Mouse (Mus musculus) testis, adult 10 weeks (tissue): ENCODE measurements around the gene Arl9. TPM values are rescaled to one million over a fixed set of nuclear protein-coding genes. Genes with fewer than 3 reads are reported as not detected.

ENCODE experiments used
- polyA plus RNA-seq: library from polyadenylated mRNA; stranded (reverse); fragments of 350-450 nt; fragmentation: Illumina TruSeq; extraction: RNeasy Lipid Tissue Mini Kit (QIAGEN cat#74804); gene quantifications from one replicate; pipeline ENCODE4 v1.2.3, GENCODE M21; 2014; ENCODE audit warnings: low read depth, low replicate concordance

The Arl9 gene
- polyA plus RNA-seq = 186 TPM

DNA sequence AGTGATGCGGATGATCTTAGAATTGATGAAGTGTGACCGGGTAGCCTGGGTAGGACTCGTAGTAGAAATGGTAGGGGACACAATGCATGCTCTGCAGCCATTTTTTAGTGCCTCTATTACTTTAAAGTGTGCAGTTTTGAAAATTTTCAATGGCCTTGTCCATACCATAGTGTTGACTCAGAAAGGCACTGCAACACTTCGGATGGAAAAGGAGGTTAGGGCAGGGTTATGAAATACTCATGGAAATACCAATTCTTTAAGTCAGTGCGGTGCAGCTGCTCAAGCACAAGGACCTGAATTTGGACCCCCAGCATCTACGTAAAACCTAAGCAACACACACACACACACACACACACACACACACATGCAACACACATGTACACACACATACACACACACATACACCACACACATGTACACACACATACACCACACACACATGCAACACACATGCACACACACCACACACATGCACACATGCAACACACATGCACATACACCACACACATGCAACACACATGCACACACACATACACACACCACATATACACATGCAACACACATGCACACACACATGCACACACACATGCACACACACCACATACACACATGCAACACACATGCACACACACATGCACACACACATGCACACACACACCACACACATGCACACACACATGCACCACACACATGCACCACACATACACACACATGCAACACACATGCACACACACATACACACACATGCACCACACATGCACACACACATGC is at the start of gene Arl9:
Gene Arl9, plus strand, starts transcription at position 5 of the 771 bp plus-strand sequence.

DNA sequence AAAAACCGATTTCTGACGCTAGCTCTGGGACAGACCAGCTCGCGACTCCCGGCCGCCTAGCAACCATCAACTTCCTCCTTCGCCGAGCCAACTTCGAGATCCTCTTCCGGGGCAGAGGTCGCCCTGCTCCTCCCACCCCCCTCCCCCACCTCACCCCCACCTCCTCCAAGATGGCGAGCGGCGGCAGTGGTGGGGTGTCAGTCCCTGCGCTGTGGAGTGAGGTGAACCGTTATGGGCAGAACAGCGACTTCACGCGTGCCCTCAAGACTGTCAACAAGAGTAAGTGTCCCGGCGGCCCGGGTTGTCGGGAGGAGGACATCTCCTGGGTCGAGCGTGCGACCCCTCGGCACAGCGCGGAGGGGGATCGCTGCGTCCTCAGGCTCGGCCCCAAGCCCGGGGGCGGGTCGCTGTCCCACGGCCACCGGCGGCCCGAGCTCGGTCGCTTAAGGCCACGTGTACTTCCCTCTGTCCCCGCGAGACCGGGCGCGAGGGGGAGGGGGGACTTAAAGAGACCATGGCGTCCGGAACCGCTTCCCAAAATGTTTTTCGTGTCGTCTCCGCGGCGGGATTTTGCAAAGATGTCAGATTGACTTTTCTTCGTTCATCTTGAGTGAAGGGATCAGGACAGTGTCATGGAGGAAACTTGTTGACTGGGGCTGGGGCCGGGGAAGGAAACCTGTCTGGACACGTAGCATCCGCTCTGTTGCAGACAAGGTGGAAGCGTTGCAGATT is 29.1 kb upstream of the Arl9 start, which contains the start of gene Srp72:
Gene Srp72, plus strand, starts transcription at position 130 of the 732 bp plus-strand sequence.

DNA sequence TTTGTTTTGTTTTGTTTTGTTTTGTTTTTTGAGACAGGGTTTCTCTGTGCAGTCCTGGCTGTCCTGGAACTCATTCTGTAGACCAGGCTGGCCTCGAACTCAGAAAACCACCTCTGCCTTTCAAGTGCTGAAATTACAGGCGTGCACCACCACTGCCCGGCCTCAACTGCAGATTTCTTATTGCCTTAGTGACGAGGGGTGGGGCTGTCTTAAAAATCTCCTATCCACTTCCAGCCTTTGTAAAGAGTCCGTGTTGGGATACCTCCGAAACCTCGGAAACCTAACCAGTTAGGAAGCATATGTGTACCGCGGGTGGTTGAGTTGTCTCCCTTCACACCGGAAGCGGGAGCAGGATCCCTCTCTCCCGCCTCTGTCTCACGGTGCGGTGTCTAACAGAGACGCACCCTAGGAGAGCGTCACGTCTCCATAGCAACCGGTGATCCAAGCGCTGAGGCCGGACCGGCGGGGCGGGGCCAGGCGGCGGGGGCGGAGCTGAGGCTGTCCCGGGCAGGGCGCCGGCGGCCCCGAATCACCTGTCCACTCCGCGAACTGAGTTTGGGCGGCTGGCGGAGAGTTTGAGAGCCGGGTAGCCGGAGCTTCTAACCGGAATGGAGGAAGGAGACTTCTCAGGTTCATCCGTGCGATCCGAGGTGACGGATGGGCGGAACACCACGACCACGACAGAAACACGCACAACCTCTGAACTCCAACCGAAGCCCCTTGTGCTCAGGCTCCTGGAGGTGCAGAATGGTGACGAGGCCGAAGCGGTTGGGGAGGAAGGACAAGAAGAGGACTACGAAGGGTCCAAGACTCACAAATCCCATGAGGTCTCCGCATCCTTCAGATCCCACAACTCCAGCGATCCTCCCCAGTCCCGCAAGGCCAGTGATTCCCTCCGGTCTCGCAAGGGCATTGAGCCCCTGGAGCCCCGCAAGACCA is 12.0 kb downstream of the Arl9 start, which contains the start of gene Thegl:
Gene Thegl, plus strand, starts transcription at position 480 of the 939 bp plus-strand sequence.

Other genes starting within 250 kb of the Arl9 start
- gene Aasdh, start 98.5 kb upstream of the Arl9 start, polyA plus RNA-seq = 24.9 TPM
- gene Paics, start 52.7 kb upstream of the Arl9 start, polyA plus RNA-seq = 80.8 TPM
- gene Ppat, start 52.5 kb upstream of the Arl9 start, polyA plus RNA-seq = 18.0 TPM
- gene Srp72, start 29.4 kb upstream of the Arl9 start, polyA plus RNA-seq = 172 TPM
- 117 TPM for gene Thegl, start 12.0 kb downstream of the Arl9 start, polyA plus RNA-seq
- 9.1 TPM for gene Hopx, start 111.1 kb downstream of the Arl9 start, polyA plus RNA-seq
- gene Spink2, start 207.4 kb downstream of the Arl9 start, polyA plus RNA-seq = 895 TPM